Comparison of ENCODE assay signal across 31 mouse cellular contexts in the genomic region with DNA sequence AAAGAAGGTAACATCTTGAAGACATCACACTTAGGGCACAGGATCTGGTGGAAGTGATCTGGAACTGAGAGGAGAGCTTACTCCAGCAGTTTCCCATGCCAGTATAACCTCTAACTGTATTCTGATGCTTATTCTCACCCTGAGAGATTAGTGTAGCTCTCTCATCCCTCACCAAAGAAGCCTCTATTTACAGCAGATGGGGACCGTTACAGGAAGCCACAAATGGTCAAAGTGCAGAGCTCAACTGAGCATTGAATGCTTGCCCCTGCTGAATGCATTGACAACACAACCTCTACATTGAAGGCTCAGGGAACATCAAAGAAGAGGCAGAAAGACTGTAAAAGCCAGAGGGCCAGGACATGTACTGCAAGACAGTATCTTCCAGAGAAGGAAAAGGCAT. TPM values are rescaled to one million over a fixed set of nuclear protein-coding genes. Genes with fewer than 3 reads are reported as not detected.
DNase-seq lines count a peak whose midpoint lies in the region; ATAC-seq lines count a peak whose summit lies in the region.
"Had no signal": no experiment of that assay in that cellular context is flagged by ENCODE, and none has a peak within 500 bp of the region (broad histone marks: within the 10 kb centered on the region; RNA-seq: fewer than 3 reads in every experiment).

No protein-coding gene starts in this region.

- peak; percentile 6 for DNase-seq in thymus, postnatal 25 days
- no peak for DNase-seq in thymus, postnatal 10 days (ENCODE audit: low spot score in 2 of 2)
- DNase-seq in retina, embryonic 14.5 days (ENCODE audit: low spot score), result no peak
- no peak for DNase-seq in kidney, postnatal 4 days
- DNase-seq in heart, embryonic 10.5 days (ENCODE audit: low spot score), result no peak
- DNase-seq: adrenal gland, postnatal 10 days; cerebellum, adult 11-12 months; cerebellum, adult 9-11 months; forebrain, postnatal 0 days; gastrocnemius, postnatal 14 days; heart, adult 18-20 months; heart, postnatal 10 days; kidney, adult 11 months; kidney, postnatal 25 days; lung, adult 18-20 months; spleen, adult 18-20 months had no signal

- no peaks in the 10 kb centered on the region for H3K9me3 ChIP-seq in liver, embryonic 16.5 days (replicated peaks; ENCODE audit: control insufficient read depth, low read length)
- H3K9me3 ChIP-seq in heart, embryonic 10.5 days, result no peaks in the 10 kb centered on the region
- H3K9me3 ChIP-seq: embryonic facial prominence, embryonic 13.5 days; forebrain, embryonic 12.5 days; heart, embryonic 13.5 days; hindbrain, embryonic 10.5 days; hindbrain, embryonic 15.5 days; limb, embryonic 13.5 days; midbrain, embryonic 12.5 days; neural tube, embryonic 13.5 days had no signal

- no peak overlapping the region for H3K4me3 ChIP-seq in liver, embryonic 16.5 days (ENCODE audit: low read depth, low read length)
- H3K4me3 ChIP-seq in heart, embryonic 10.5 days, result no peak overlapping the region
- H3K4me3 ChIP-seq: embryonic facial prominence, embryonic 13.5 days; forebrain, embryonic 12.5 days; heart, embryonic 13.5 days; hindbrain, embryonic 10.5 days; hindbrain, embryonic 15.5 days; layer of hippocampus, adult 2 months; limb, embryonic 13.5 days; midbrain, embryonic 12.5 days; neural tube, embryonic 13.5 days had no signal

- peaks cover 2% of the 10 kb centered on the region for H3K4me1 ChIP-seq in liver, embryonic 16.5 days (ENCODE audit: control insufficient read depth, low read depth, low read length)
- no peaks in the 10 kb centered on the region for H3K4me1 ChIP-seq in heart, embryonic 10.5 days
- H3K4me1 ChIP-seq: embryonic facial prominence, embryonic 13.5 days; forebrain, embryonic 12.5 days; heart, embryonic 13.5 days; hindbrain, embryonic 10.5 days; hindbrain, embryonic 15.5 days; limb, embryonic 13.5 days; midbrain, embryonic 12.5 days; neural tube, embryonic 13.5 days had no signal

- ATAC-seq in granulocyte monocyte progenitor cell, adult 5-6 weeks (replicated peaks; ENCODE audit: poor library complexity, severe bottlenecking), result peak; percentile 45
- 0 out of 2 replicates have a peak, but pooled peaks have one; percentile 30 for ATAC-seq in liver, embryonic 16.5 days (ENCODE audit: low read depth)
- ATAC-seq in megakaryocyte progenitor cell, adult 5-6 weeks (replicated peaks; ENCODE audit: poor library complexity), result peak; percentile 38
- ATAC-seq: forebrain, postnatal 0 days; inflammation-experienced regulatory T-cells, adult 6 months; lung, postnatal 0 days; Patski had no signal

- H3K4me2 ChIP-seq in liver, embryonic 16.5 days (ENCODE audit: low read depth, low read length), result no peak overlapping the region
- H3K4me2 ChIP-seq: embryonic facial prominence, embryonic 13.5 days; forebrain, embryonic 12.5 days; heart, embryonic 13.5 days; hindbrain, embryonic 15.5 days; limb, embryonic 13.5 days; midbrain, embryonic 12.5 days; neural tube, embryonic 13.5 days had no signal

- 14% methylated on average over 1 of the region's 1 CpGs for WGBS in liver, embryonic 16.5 days (ENCODE audit: insufficient replicate concordance)
- WGBS in heart, embryonic 10.5 days, result 51% methylated on average over 1 of the region's 1 CpGs

- no peaks in the 10 kb centered on the region for H3K27me3 ChIP-seq in liver, embryonic 16.5 days (ENCODE audit: control insufficient read depth, insufficient read depth, low read depth, low read length)
- no peaks in the 10 kb centered on the region for H3K27me3 ChIP-seq in heart, embryonic 10.5 days (ENCODE audit: insufficient read depth, poor library complexity, severe bottlenecking)
- H3K27me3 ChIP-seq: embryonic facial prominence, embryonic 13.5 days; forebrain, embryonic 12.5 days; heart, embryonic 13.5 days; hindbrain, embryonic 15.5 days; limb, embryonic 13.5 days; midbrain, embryonic 12.5 days; neural tube, embryonic 13.5 days; Patski had no signal

- no peak overlapping the region for H3K27ac ChIP-seq in liver, embryonic 16.5 days (ENCODE audit: low read length)
- H3K27ac ChIP-seq in heart, embryonic 10.5 days, result no peak overlapping the region
- H3K27ac ChIP-seq: embryonic facial prominence, embryonic 13.5 days; forebrain, embryonic 12.5 days; heart, embryonic 13.5 days; hindbrain, embryonic 10.5 days; hindbrain, embryonic 15.5 days; layer of hippocampus, adult 2 months; limb, embryonic 13.5 days; midbrain, embryonic 12.5 days; neural tube, embryonic 13.5 days had no signal

- H3K9ac ChIP-seq in liver, embryonic 16.5 days (ENCODE audit: low read depth, low read length), result no peak overlapping the region
- H3K9ac ChIP-seq: embryonic facial prominence, embryonic 13.5 days; forebrain, embryonic 12.5 days; forebrain, postnatal 0 days; heart, embryonic 13.5 days; hindbrain, embryonic 15.5 days; limb, embryonic 13.5 days; midbrain, embryonic 12.5 days; neural tube, embryonic 13.5 days had no signal

- peaks cover 4% of the 10 kb centered on the region for H3K36me3 ChIP-seq in liver, embryonic 16.5 days (ENCODE audit: control insufficient read depth, insufficient read depth)
- H3K36me3 ChIP-seq in heart, embryonic 10.5 days, result peaks cover 17% of the 10 kb centered on the region
- H3K36me3 ChIP-seq: hindbrain, embryonic 15.5 days; neural tube, embryonic 13.5 days had no signal

RNA-seq across cellular contexts. Expression of a gene that starts 36.2 kb away (rescaled TPM):
- total RNA-seq in granulocyte monocyte progenitor cell, adult 5-6 weeks (2014; fragmentation: Nextera tagmentation), result 13.0 and 17.0 TPM in 2 replicates
- total RNA-seq in granulocyte monocyte progenitor cell, adult 5-6 weeks (2017), result 29.4 and 30.9 TPM in 2 replicates
- 4.4 and 5.1 TPM in 2 replicates for polyA plus RNA-seq in liver, embryonic 16.5 days (2015; fragmentation: Nextera tagmentation; extraction: Ambion mirVana)
- total RNA-seq in megakaryocyte progenitor cell, adult 5-6 weeks (2015), result 23.2 and 24.1 TPM in 2 replicates
- 22.1 and 33.9 TPM in 2 replicates for total RNA-seq in megakaryocyte progenitor cell, adult 5-6 weeks (2017)
- 12.1 and 21.9 TPM in 2 replicates for polyA plus RNA-seq in heart, embryonic 10.5 days (2016; fragmentation: Nextera tagmentation; extraction: Ambion mirVana)
